Mouse (Mus musculus): ENCODE data around the gene Ltb. TPM values are rescaled to one million over a fixed set of nuclear protein-coding genes. Genes with fewer than 3 reads are reported as not detected.
"Not testable (repeated sequence)": the region's sequence is repeated elsewhere in the genome, so short reads cannot be mapped to it uniquely, and the experiment has no call there.

Ltb gene
- polyA plus RNA-seq, 1 experiment from 2014 or later, result 1.2 TPM

DNA sequence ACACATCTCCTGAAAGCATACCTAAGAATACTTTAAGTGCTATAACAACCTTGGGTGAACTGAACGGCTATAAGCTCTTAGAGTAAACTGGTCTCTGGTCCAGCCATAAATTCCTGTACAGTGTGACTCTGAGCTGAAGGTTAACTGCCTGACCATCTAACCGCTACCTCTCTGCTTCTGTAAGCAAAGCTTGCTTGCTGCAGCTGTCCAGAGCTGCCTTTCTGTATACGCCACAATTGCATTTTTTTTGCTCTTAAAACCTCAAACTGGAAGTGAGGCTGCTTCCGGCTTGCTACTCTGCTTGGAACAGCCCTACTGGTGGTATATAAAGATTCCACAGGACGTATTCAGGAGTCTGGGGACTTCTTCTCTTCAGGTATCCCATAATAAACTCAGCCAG lies 38.4 kb downstream of the Ltb start:
- H3K27ac ChIP-seq (replicated peaks), result 0 out of 2 replicates have a peak overlapping the region, but pooled peaks have one; percentile 93
- no peaks in the 10 kb centered on the region for H3K27me3 ChIP-seq
- ATAC-seq (ENCODE audit: insufficient read depth), result no peak
- H3K9me3 ChIP-seq (replicated peaks), result no peaks in the 10 kb centered on the region
- peak overlapping the region; percentile 95 for H3K4me2 ChIP-seq
- 57% methylated on average over 5 of the region's 5 CpGs for WGBS (ENCODE audit: insufficient replicate concordance)
- H3K4me3 ChIP-seq (replicated peaks), result peak overlapping the region; percentile 12
- H3K4me1 ChIP-seq (replicated peaks), result peaks cover 54% of the 10 kb centered on the region
- H3K36me3 ChIP-seq (replicated peaks), result peaks cover 48% of the 10 kb centered on the region
- no peak overlapping the region for H3K9ac ChIP-seq

DNA sequence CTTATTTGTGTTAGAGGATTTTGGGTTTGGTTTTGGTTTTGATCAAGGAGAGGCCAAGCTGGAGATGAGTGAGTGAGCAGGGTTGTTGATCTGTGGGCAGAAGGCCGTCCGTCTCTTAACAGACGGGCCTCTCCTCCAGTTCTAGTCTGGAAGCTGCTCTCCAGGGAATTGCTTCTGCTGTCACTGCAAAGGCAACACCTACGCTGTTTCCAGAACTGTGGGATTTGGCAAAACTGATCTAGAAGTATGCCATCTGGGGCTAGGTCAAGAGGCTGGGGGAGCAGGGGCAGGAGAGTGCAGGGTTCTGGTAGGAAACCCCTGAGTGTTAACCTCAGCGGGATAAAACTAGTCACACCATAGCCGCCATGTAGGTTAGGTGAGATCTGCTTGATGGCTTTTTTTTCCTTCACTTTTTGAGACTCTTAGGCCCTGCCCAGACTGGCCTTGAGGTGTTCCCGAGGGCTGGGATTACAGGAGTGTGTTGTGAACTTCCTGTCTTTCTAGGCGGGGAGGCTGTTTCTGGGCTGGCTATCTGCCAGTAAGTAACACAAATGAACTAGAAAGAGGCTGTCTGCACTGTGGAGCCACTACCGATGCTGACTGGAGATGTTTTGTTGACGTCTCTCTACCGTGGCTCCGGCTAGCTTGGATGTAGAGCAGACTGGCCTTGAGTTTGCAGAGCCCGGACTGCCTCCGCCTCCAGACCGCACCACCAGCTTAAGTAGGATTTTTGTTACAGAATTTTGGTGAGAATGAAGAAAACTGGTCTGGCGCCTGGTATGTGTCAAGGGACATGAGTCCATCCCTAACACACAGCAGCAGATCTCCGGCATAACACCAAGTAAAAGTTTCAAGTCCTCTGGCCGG lies 39.1 kb downstream of the Ltb start, which contains the start of gene Atp6v1g2:
Gene Atp6v1g2 (plus strand): TSS at position 547 of the 867 bp plus-strand sequence.
- Histone ChIP-seq H3K4me3 (replicated peaks) (peak within 1 kb of the TSS; percentile 69), H3K36me3 (replicated peaks) (peaks cover 41% of the 10 kb centered on the region), H3K9me3 (replicated peaks) (no peaks in the 10 kb centered on the region), H3K27me3 (no peaks in the 10 kb centered on the region), H3K4me2 (peak within 1 kb of the TSS; percentile 95), H3K4me1 (replicated peaks) (peaks cover 54% of the 10 kb centered on the region), H3K27ac (replicated peaks) (peak within 1 kb of the TSS; percentile 93), H3K9ac (no peak within 1 kb of the TSS; the same call in 1 of the 2 replicates)
- ATAC-seq (ENCODE audit: insufficient read depth), result no peak
- 62% methylated on average over 18 of the region's 18 CpGs for WGBS (ENCODE audit: insufficient replicate concordance)

DNA sequence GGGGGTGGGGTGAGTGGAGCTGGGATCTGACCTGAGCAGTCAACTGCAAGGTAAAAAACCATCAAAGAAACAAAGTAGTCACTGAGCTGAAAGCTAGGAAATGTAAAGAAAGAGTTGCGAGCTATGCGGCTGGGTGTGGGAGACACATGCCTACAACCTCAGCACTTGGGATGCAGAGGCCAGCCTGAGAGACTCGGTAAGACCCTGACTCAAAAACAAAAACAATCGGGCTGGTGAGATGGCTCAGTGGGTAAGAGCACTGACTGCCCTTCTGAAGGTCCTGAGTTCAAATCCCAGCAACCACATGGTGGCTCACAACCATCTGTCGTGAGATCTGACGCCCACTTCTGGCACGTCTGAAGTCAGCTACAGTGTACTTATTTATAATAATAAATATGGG lies 39.9 kb downstream of the Ltb start:
- not testable (repeated sequence) for ATAC-seq (ENCODE audit: insufficient read depth); H3K9ac ChIP-seq; H3K27me3 ChIP-seq; H3K9me3 ChIP-seq (replicated peaks)
- H3K36me3 ChIP-seq (replicated peaks), result peaks cover 34% of the 10 kb centered on the region
- H3K4me2 ChIP-seq, result peak overlapping the region; percentile 95
- peak overlapping the region; percentile 93 for H3K27ac ChIP-seq (replicated peaks)
- WGBS (ENCODE audit: insufficient replicate concordance), result 64% methylated on average over 7 of the region's 7 CpGs
- peaks cover 54% of the 10 kb centered on the region for H3K4me1 ChIP-seq (replicated peaks)
- H3K4me3 ChIP-seq (replicated peaks), result peak overlapping the region; percentile 69

DNA sequence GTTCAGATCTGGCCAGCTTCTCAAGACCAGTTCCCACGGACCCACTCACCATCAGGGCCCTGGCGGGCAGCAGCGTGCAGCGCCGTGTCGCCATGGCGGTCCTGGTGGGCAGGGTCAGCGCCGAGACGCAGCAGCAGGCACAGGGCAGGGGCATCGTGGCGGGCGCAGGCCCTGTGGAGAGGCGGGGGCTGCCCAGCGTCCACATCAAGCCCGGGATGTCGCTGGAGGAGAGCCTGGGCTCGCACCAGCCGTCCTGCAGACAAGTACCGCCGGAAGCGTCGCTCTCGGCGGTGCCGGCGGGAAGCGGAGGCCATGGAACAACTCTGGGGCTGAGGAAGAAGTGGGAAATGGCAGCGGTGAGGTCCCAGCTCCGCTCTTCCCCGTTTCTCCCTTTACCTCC lies 40.7 kb downstream of the Ltb start:
- WGBS (ENCODE audit: insufficient replicate concordance), result 1% methylated on average over 31 of the region's 31 CpGs
- ATAC-seq (ENCODE audit: insufficient read depth), result 0 out of 2 replicates have a peak, but pooled peaks have one; percentile 2

DNA sequence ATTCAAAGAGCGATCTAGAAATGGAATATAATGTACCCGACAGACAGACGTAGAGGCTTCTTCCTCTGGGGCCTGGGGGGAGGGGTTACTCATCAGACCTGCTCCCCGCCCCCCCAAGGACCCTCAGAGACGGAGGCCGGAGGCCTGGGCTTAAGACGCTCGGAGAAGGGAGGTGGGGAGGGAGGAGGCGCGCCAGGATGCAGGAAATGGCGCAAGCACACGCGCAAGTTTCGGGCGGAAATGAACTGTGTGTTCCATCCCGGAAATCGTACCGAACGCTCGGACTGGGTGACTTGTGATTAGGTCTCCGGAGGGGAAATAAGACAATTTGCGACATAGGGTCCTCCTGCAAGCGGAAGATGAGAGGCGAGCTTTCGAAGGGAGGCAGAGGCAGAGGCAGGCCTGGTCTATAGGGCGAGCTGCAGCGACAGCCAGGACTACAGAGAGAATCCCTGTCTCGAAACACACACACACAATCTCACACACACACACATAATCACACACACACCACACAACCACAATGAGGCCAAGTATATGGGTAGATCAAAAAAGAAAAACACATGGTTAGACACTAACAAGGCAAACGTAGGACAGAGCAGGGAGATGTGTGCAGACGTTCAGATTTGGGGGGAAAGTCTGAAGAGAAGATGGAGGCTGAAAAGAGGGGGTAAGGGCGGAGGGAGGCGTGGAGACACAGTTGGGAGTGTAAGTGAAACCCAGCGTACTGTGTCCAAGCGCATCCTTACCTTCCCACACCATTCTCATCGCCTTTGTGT lies 41.6 kb downstream of the Ltb start, which contains the start of gene Nfkbil1:
Gene Nfkbil1 (minus strand): TSS at position 179 of the 776 bp plus-strand sequence.
- Histone ChIP-seq H3K4me1 (replicated peaks) (peaks cover 63% of the 10 kb centered on the region), H3K4me3 (replicated peaks) (peak within 1 kb of the TSS; percentile 69), H3K9ac (peak within 1 kb of the TSS; percentile 78), H3K27ac (replicated peaks) (peak within 1 kb of the TSS; percentile 93), H3K27me3 (no peaks in the 10 kb centered on the region), H3K36me3 (replicated peaks) (peaks cover 19% of the 10 kb centered on the region), H3K4me2 (peak within 1 kb of the TSS; percentile 95), H3K9me3 (replicated peaks) (no peaks in the 10 kb centered on the region)
- peak; percentile 75 for ATAC-seq (ENCODE audit: insufficient read depth)
- WGBS (ENCODE audit: insufficient replicate concordance), result under 1% methylated on average over 35 of the region's 35 CpGs

More for the DNA sequence above, 40.7 kb downstream of the Ltb start:
- H3K9ac ChIP-seq, result peak overlapping the region; percentile 78
- peak overlapping the region; percentile 95 for H3K4me2 ChIP-seq
- H3K9me3 ChIP-seq (replicated peaks), result no peaks in the 10 kb centered on the region
- H3K27me3 ChIP-seq, result no peaks in the 10 kb centered on the region
- peak overlapping the region; percentile 69 for H3K4me3 ChIP-seq (replicated peaks)
- H3K27ac ChIP-seq (replicated peaks), result peak overlapping the region; percentile 93
- H3K4me1 ChIP-seq (replicated peaks), result peaks cover 57% of the 10 kb centered on the region
- peaks cover 26% of the 10 kb centered on the region for H3K36me3 ChIP-seq (replicated peaks)

DNA sequence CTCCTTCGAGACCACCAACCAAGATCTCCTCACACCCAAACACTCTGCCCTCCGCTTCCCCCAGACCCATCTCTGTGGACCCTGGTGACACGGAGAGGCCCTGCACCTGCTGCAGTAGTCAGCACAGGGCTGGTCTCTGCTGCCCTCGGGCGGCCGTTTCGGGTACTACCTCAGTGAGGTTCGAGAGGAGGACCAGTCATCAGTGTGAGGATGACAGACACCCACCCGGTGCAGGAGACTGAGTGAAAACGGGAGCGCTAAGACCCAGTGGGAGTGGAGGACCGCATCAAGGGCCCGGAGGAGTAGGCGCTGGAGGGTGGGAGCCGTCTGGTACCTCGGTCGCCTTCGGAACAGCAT lies 42.1 kb downstream of the Ltb start:
- Histone ChIP-seq H3K9me3 (replicated peaks) (no peaks in the 10 kb centered on the region), H3K27ac (replicated peaks) (peak overlapping the region; percentile 93), H3K4me1 (replicated peaks) (peaks cover 62% of the 10 kb centered on the region), H3K36me3 (replicated peaks) (peaks cover 14% of the 10 kb centered on the region), H3K4me2 (peak overlapping the region; percentile 95), H3K27me3 (no peaks in the 10 kb centered on the region), H3K4me3 (replicated peaks) (peak overlapping the region; percentile 69), H3K9ac (peak overlapping the region; percentile 78)
- ATAC-seq (ENCODE audit: insufficient read depth), result peak; percentile 61
- WGBS (ENCODE audit: insufficient replicate concordance), result under 1% methylated on average over 18 of the region's 18 CpGs

DNA sequence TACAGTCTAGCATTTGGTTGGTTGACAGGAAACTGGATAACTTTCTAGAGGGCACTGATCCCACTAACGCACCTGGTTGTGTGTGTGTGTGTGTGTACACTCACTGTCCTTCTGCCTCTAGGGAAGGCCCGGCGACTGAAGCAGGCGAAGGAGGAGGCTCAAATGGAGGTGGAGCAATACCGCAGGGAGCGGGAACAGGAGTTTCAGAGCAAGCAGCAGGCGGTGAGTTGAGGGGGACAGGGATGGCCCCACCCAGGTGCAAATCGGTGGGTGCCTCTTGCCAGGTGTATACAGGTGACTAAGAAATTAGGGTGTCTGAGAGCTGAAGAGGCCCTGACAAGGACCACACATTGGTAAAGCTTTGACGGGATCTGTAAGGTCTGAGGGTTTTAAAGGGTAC lies 42.8 kb downstream of the Ltb start:
- Histone ChIP-seq H3K9ac (no peak overlapping the region), H3K4me1 (replicated peaks) (peaks cover 56% of the 10 kb centered on the region)

DNA sequence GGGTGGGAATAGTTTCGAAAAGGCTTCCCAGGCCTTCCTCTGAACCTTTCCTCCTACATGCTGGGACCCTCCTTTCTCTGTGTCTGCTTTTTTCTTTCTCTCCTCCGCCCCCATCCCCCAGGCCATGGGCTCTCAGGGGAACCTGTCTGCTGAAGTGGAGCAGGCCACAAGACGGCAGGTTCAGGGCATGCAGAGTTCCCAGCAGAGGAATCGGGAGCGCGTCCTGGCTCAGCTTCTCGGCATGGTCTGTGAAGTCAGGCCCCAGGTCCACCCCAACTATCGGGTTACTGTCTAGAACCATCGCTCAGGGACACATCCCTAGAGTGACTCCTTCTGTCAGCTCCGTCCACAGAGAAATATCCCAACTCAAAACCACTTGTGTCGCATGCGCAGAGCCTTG lies 43.3 kb downstream of the Ltb start:
- 77% methylated on average over 12 of the region's 12 CpGs for WGBS (ENCODE audit: insufficient replicate concordance)
- H3K9me3 ChIP-seq (replicated peaks), result no peaks in the 10 kb centered on the region
- H3K27me3 ChIP-seq, result no peaks in the 10 kb centered on the region
- H3K27ac ChIP-seq (replicated peaks), result no peak overlapping the region
- peaks cover 51% of the 10 kb centered on the region for H3K4me1 ChIP-seq (replicated peaks)
- no peak overlapping the region for H3K4me3 ChIP-seq (replicated peaks)
- H3K9ac ChIP-seq, result no peak overlapping the region
- H3K4me2 ChIP-seq, result no peak overlapping the region
- no peak for ATAC-seq (ENCODE audit: insufficient read depth)
- peaks cover 13% of the 10 kb centered on the region; the same call in 1 of the 2 replicates for H3K36me3 ChIP-seq (replicated peaks)

More for the DNA sequence above, 42.8 kb downstream of the Ltb start:
- WGBS (ENCODE audit: insufficient replicate concordance), result 81% methylated on average over 9 of the region's 9 CpGs
- Histone ChIP-seq H3K9me3 (replicated peaks) (no peaks in the 10 kb centered on the region), H3K4me2 (peak overlapping the region; percentile 95; the same call in 1 of the 2 replicates), H3K4me3 (replicated peaks) (no peak overlapping the region), H3K27ac (replicated peaks) (no peak overlapping the region), H3K27me3 (no peaks in the 10 kb centered on the region), H3K36me3 (replicated peaks) (peaks cover 13% of the 10 kb centered on the region; the same call in 1 of the 2 replicates)
- no peak for ATAC-seq (ENCODE audit: insufficient read depth)

DNA sequence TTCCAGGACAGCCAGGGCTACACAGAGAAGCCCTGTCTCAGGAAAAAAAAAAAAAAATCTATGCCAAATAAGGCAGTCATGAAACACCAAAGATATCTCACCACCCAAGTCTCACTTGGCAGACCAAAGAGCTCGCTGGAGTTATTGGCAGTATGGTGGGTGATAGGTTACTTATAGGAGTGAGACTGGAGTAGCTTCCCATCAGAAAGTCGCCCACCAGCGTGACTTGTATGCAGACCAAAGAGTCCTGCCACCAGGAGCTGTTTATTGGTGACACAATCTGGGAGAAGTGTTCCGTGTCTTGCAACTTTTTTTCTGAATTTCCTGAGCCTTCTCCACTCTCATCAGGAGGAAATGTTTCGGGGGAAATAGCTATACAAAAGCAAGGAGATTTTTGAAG lies 45.5 kb downstream of the Ltb start:
- H3K4me2 ChIP-seq, result no peak overlapping the region
- peaks cover 17% of the 10 kb centered on the region for H3K36me3 ChIP-seq (replicated peaks)
- H3K27me3 ChIP-seq, result no peaks in the 10 kb centered on the region
- H3K27ac ChIP-seq (replicated peaks), result no peak overlapping the region
- H3K9ac ChIP-seq, result no peak overlapping the region
- H3K4me3 ChIP-seq (replicated peaks), result no peak overlapping the region
- H3K9me3 ChIP-seq (replicated peaks), result no peaks in the 10 kb centered on the region
- no peak for ATAC-seq (ENCODE audit: insufficient read depth)
- WGBS (ENCODE audit: insufficient replicate concordance), result 57% methylated on average over 5 of the region's 5 CpGs
- H3K4me1 ChIP-seq (replicated peaks), result peaks cover 49% of the 10 kb centered on the region

DNA sequence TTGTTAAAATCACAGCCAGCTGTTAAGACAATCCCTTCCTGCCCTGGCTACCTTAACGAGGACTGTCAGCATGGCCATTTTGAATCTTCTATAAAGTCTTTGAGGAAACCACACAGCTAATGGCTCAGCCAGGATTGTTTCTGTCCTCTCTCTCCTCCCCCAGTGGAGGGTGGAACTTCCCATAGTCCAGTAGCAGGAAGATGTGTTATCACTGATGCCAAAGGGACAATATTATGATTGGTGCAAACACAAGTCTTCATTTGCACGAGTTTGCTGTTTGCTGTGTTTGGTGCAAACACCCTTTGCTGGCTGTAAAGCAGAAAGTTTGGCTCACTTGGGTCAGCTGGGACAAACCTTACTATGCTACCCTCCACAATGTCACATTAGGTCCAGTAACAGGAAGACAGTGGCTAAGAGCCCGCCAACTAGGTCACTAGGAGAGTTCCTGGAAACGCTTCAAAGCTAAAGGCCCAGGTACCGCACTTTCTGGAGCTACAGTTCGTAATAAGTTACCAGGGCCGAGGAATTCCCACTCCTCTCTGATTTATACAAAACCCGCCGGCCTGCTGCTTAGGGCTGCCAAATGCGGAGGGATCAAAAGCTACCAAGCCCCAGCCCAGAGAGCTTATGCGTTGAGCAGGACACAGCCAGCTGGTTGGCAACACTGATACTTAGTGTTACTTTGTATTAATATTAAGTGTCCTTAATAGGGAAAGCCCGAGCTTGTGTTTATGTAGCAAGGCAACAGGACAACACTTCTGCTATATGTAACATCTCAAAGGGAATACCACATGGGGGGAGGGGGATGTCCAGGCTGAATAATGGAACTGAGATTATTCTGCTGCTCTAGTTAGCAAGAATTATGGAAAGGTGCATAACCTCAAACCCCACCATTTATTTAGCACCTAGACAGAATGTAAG lies 46.4 kb downstream of the Ltb start:
- peak overlapping the region; percentile 94 for H3K27ac ChIP-seq (replicated peaks)
- H3K9ac ChIP-seq, result peak overlapping the region; percentile 58
- H3K27me3 ChIP-seq, result no peaks in the 10 kb centered on the region
- WGBS (ENCODE audit: insufficient replicate concordance), result 35% methylated on average over 12 of the region's 12 CpGs
- peaks cover 27% of the 10 kb centered on the region for H3K36me3 ChIP-seq (replicated peaks)
- ATAC-seq (ENCODE audit: insufficient read depth), result no peak
- peaks cover 54% of the 10 kb centered on the region for H3K4me1 ChIP-seq (replicated peaks)
- H3K9me3 ChIP-seq (replicated peaks), result no peaks in the 10 kb centered on the region
- H3K4me3 ChIP-seq (replicated peaks), result peak overlapping the region; percentile 93
- peak overlapping the region; percentile 84 for H3K4me2 ChIP-seq

Data from liver, embryonic 15.5 days (tissue).